Mouse (Mus musculus): ENCODE data around the gene Gtf3c2. TPM values are rescaled to one million over a fixed set of nuclear protein-coding genes. Genes with fewer than 3 reads are reported as not detected.

Gtf3c2 gene
- 45.2 and 46.4 TPM in 2 replicates for total RNA-seq (2014; rRNA removed)
- 46.1 and 49.0 TPM in 2 replicates for polyA plus RNA-seq (2015; fragmentation: Nextera tagmentation; extraction: Ambion mirVana)

DNA sequence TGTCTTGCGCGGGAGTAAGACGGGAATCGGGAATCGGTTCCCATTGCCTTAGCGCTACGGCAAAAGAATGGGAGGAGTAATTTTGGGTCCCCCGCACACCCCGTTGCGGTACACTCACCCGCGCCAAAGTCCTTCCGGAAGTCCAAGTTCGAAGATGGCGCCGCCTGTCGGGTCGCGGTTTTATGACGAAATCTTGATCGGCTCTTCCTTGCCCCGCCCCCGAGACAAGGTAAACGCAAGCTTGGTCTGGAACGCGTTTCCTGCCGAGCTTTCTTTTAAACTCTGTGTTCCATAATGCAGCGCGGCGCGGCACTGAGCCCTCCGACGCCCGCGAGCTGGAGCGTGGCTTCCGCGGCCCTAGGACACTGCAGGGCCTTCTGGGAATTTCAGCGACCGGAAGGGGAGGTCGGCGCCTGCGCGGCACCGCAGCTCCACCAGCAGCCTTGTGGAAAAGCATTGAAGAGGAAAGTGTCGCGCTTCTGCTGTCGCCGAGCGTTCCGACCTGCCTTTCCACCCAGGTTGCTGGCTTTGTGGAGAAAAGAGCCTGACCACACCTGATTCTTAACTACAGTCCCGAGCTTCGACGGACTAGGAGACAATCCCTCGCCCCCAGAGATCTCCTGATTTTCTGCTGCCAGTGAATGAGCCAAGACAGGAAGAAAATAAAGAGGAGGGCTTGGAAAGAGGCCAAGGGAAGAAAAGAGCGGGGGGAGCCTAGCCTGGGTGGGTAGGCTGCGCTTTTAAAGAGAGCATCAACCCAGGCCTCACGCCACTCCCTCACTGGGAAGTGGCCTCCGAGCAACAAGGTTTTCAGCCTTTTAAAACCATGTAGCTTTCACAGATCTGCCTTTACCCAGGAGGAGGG lies at the start of gene Gtf3c2, which contains the start of gene Gm29609:
TSS of gene Gtf3c2 (minus strand) at position 379 of the 865 bp plus-strand sequence.
TSS of gene Gm29609 (minus strand) at position 146 of the 865 bp plus-strand sequence.
- H3K9me3 ChIP-seq (ENCODE audit: low read length): no peaks in the 10 kb centered on the region
- peak within 1 kb of the TSS; percentile 87 for H3K4me2 ChIP-seq (ENCODE audit: low read depth, low read length, poor library complexity, severe bottlenecking)
- peak; percentile 46 for TF ChIP-seq CTCF (IDR thresholded peaks at IDR 0.05)
- H3K27ac ChIP-seq (ENCODE audit: low read depth, low read length): peak within 1 kb of the TSS; percentile 97
- peak within 1 kb of the TSS; percentile 86 for H3K9ac ChIP-seq (replicated peaks; ENCODE audit: low read length, poor library complexity, severe bottlenecking)
- no peaks in the 10 kb centered on the region for H3K36me3 ChIP-seq (ENCODE audit: insufficient read depth, low read length)
- H3K4me3 ChIP-seq (ENCODE audit: low read depth, low read length): peak within 1 kb of the TSS; percentile 86
- peak; percentile 99 for DNase-seq (ENCODE audit: low spot score)
- H3K4me1 ChIP-seq (ENCODE audit: insufficient read depth, low read length): 0 out of 2 replicates have a peak, but pooled peaks cover 4% of the 10 kb centered on the region
- peak; percentile 98 for ATAC-seq (ENCODE audit: low FRiP score)
- WGBS: under 1% methylated on average over 59 of the region's 59 CpGs
- H3K27me3 ChIP-seq (ENCODE audit: insufficient read depth, low read length): no peaks in the 10 kb centered on the region

DNA sequence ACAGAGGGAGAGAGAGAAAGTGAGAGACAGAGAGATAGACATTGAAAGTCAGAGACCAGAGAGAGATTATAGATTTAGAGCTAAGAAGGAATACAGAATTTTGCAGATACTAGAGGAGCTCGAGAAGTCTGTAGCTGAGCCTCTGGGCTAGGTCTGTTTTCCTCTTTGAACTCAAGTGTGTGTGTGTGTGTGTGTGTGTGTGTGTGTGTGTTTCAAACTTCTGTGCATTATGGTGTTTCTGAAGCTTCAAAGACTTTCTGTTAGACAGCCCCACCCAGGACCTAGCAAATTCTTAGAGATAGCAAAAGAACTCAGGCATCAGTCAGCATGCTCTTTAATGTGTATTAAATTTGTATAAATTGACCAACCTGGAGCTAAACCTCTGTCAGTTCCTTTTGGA lies 46.7 kb upstream of the Gtf3c2 start:
- Histone ChIP-seq H3K4me3 (ENCODE audit: low read depth, low read length) (no peak overlapping the region), H3K4me2 (ENCODE audit: low read depth, low read length, poor library complexity, severe bottlenecking) (no peak overlapping the region), H3K4me1 (ENCODE audit: insufficient read depth, low read length) (no peaks in the 10 kb centered on the region), H3K27ac (ENCODE audit: low read depth, low read length) (no peak overlapping the region), H3K9me3 (ENCODE audit: low read length) (no peaks in the 10 kb centered on the region), H3K9ac (replicated peaks; ENCODE audit: low read length, poor library complexity, severe bottlenecking) (no peak overlapping the region), H3K36me3 (ENCODE audit: insufficient read depth, low read length) (no peaks in the 10 kb centered on the region), H3K27me3 (ENCODE audit: insufficient read depth, low read length) (no peaks in the 10 kb centered on the region)
- DNase-seq (ENCODE audit: low spot score) (no peak), ATAC-seq (ENCODE audit: low FRiP score) (no peak)
- 56% methylated on average over 1 of the region's 1 CpGs for WGBS
- TF ChIP-seq CTCF (IDR thresholded peaks at IDR 0.05): no peak

DNA sequence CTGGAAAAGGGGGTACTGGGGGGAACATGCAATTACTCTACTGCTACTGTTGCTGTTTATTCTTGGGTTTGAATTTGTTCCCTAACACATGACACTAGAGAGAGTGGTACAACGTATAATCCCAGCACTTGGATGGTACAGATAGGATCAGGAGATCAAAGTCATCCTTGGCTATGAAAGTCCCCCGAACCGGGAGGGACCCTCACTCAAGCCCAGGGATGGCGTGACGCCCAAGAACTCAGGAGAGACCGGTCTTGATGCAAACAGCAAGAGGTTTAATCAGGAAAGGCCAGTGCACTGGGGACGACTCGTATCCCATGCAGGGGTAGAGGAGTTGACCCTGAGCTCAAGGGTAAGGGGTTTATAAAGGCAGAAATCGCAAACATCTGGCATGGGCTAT lies 42.8 kb upstream of the Gtf3c2 start:
- Histone ChIP-seq H3K4me3 (ENCODE audit: low read depth, low read length) (no peak overlapping the region), H3K27ac (ENCODE audit: low read depth, low read length) (no peak overlapping the region), H3K4me1 (ENCODE audit: insufficient read depth, low read length) (no peaks in the 10 kb centered on the region), H3K4me2 (ENCODE audit: low read depth, low read length, poor library complexity, severe bottlenecking) (no peak overlapping the region), H3K9me3 (ENCODE audit: low read length) (no peaks in the 10 kb centered on the region), H3K36me3 (ENCODE audit: insufficient read depth, low read length) (no peaks in the 10 kb centered on the region), H3K9ac (replicated peaks; ENCODE audit: low read length, poor library complexity, severe bottlenecking) (no peak overlapping the region), H3K27me3 (ENCODE audit: insufficient read depth, low read length) (no peaks in the 10 kb centered on the region)
- ATAC-seq (ENCODE audit: low FRiP score): no peak
- no peak for TF ChIP-seq CTCF (IDR thresholded peaks at IDR 0.05)
- 95% methylated on average over 9 of the region's 9 CpGs for WGBS
- DNase-seq (ENCODE audit: low spot score): no peak

DNA sequence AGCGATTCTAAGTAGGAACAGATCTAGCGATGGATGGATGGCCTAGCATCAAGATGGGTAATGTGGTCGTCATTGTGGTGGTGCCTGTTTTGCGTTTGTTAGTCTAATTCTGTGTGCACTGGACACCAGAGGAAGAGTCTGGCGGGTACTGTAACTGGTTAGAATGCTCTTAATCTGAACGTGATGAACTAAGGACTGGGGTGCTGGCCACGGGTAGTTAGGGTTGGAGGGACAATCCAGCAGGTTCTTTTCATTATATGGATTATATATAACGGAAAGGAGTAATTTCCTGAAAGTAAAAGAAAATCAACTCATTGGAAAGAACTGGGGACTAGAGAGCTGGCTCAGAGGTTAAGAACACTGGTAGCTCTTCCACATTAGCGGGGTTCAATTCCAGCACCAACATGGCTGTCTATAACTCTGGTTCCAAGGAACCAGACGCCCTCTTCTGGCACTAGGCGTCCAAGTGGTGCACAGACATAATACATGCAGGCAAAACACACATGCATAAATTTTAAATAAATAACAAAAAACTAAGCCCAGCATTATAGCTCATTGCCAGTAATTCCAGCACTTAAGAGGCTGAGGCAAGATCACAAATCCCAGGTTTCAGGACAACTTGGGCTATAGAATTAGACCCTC lies 41.5 kb upstream of the Gtf3c2 start:
- TF ChIP-seq CTCF (IDR thresholded peaks at IDR 0.05): peak; percentile 81
- no peaks in the 10 kb centered on the region for H3K27me3 ChIP-seq (ENCODE audit: insufficient read depth, low read length)
- no peaks in the 10 kb centered on the region for H3K36me3 ChIP-seq (ENCODE audit: insufficient read depth, low read length)
- H3K9me3 ChIP-seq (ENCODE audit: low read length): no peaks in the 10 kb centered on the region
- peak overlapping the region; percentile 90 for H3K9ac ChIP-seq (replicated peaks; ENCODE audit: low read length, poor library complexity, severe bottlenecking)
- peak overlapping the region; percentile 96 for H3K27ac ChIP-seq (ENCODE audit: low read depth, low read length)
- ATAC-seq (ENCODE audit: low FRiP score) (peak; percentile 42), DNase-seq (ENCODE audit: low spot score) (peak; percentile 88)
- H3K4me3 ChIP-seq (ENCODE audit: low read depth, low read length): peak overlapping the region; percentile 98
- WGBS: 9% methylated on average over 11 of the region's 11 CpGs
- H3K4me2 ChIP-seq (ENCODE audit: low read depth, low read length, poor library complexity, severe bottlenecking): peak overlapping the region; percentile 78
- no peaks in the 10 kb centered on the region for H3K4me1 ChIP-seq (ENCODE audit: insufficient read depth, low read length)

DNA sequence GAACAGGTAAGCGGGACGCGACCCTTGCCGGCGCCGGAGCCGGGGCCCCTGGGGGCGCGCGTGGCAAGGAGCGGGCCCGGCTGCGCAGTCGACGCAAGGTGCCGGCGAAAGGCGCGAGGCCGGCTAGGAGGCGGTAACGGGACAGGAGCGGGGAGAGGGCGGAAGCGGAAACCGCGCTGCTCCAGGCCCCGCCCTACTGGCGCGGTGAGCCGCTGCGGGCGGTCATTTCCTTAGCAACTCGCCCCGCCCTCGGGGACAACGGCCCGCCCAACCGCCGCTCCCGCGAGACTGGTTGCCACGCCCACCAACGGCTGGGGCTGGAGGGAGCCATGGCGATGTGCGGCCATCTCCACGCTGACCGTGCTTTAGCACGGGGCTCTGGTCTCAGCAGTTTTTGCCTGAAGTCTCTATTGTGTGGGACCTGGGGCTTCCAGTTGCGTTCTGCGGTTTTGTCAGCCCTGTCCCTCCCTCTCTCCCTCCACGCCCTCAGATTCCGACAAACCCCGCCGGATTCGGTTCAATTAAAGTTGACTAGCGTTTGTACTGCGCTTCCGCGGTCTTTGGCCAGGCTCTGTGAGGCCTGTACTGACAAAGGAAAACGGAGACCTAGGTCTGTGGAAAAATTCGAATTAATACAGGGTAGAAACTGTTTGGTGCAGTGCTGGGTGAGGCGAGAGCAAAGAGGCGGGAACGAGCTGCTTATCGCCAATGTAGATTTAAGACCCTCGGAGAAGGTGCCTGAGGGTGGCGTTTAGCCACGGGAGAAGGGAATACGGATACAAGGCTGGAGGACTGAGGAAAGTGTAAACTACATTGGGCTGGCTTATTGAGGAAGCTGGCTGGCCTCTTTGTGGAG lies 40.7 kb upstream of the Gtf3c2 start, which contains the start of gene Ppm1g:
TSS of gene Ppm1g (minus strand) at position 240 of the 856 bp plus-strand sequence.
- TF ChIP-seq CTCF (IDR thresholded peaks at IDR 0.05): no peak; the same call in 1 of the 2 replicates

More for the DNA sequence above, 40.7 kb upstream of the Gtf3c2 start, which contains the start of gene Ppm1g:
- DNase-seq (ENCODE audit: low spot score) (peak; percentile 98), ATAC-seq (ENCODE audit: low FRiP score) (peak; percentile 95)
- H3K27ac ChIP-seq (ENCODE audit: low read depth, low read length): peak within 1 kb of the TSS; percentile 96
- peak within 1 kb of the TSS; percentile 78 for H3K4me2 ChIP-seq (ENCODE audit: low read depth, low read length, poor library complexity, severe bottlenecking)
- no peaks in the 10 kb centered on the region for H3K9me3 ChIP-seq (ENCODE audit: low read length)
- no peaks in the 10 kb centered on the region for H3K4me1 ChIP-seq (ENCODE audit: insufficient read depth, low read length)
- peak within 1 kb of the TSS; percentile 90 for H3K9ac ChIP-seq (replicated peaks; ENCODE audit: low read length, poor library complexity, severe bottlenecking)
- H3K4me3 ChIP-seq (ENCODE audit: low read depth, low read length): peak within 1 kb of the TSS; percentile 98
- under 1% methylated on average over 69 of the region's 70 CpGs for WGBS
- H3K27me3 ChIP-seq (ENCODE audit: insufficient read depth, low read length): no peaks in the 10 kb centered on the region
- no peaks in the 10 kb centered on the region for H3K36me3 ChIP-seq (ENCODE audit: insufficient read depth, low read length)

Data from midbrain, postnatal 0 days (tissue).